Mouse (Mus musculus) spleen, postnatal 4 days (tissue): ENCODE data around the gene Sema4d.

Experiments
- DNase-seq, 2 experiments: peaks; one replicate each; pipeline ENCODE4 v3.0.0; 2022; ENCODE audit warnings: low spot score in 2 of 2

Gene Sema4d

GRCm38 (mm10) chr13:51778351-51778982 is 15.1 kb downstream of the Sema4d start:
- no peak for DNase-seq

GRCm38 (mm10) chr13:51777738-51778274 is 15.7 kb downstream of the Sema4d start:
- DNase-seq: peak in 1 of 2 experiments; percentile 55

GRCm38 (mm10) chr13:51777048-51777737 is 16.4 kb downstream of the Sema4d start:
- peak in 1 of 2 experiments; percentile 64 for DNase-seq

GRCm38 (mm10) chr13:51776160-51776737 is 17.3 kb downstream of the Sema4d start:
- DNase-seq: no peak

- peak in 1 of 2 experiments; percentile 58 for DNase-seq
Measured at GRCm38 (mm10) chr13:51771802-51772206, 21.7 kb downstream of the Sema4d start.

GRCm38 (mm10) chr13:51770647-51771427 is 22.7 kb downstream of the Sema4d start:
- no peak for DNase-seq

GRCm38 (mm10) chr13:51767991-51768761 is 25.4 kb downstream of the Sema4d start:
- DNase-seq: peak in 1 of 2 experiments; percentile 68

- DNase-seq: peak; percentile 50 to 70
Measured at GRCm38 (mm10) chr13:51767513-51767912, 26.0 kb downstream of the Sema4d start.

- DNase-seq: no peak
Measured at GRCm38 (mm10) chr13:51766756-51767155, 26.8 kb downstream of the Sema4d start.

GRCm38 (mm10) chr13:51765369-51765768 is 28.2 kb downstream of the Sema4d start:
- DNase-seq: peak in 1 of 2 experiments; percentile 60

GRCm38 (mm10) chr13:51763019-51763698 is 30.4 kb downstream of the Sema4d start:
- peak in 1 of 2 experiments; percentile 68 for DNase-seq

- DNase-seq: no peak
Measured at GRCm38 (mm10) chr13:51761186-51761813, 32.2 kb downstream of the Sema4d start.

GRCm38 (mm10) chr13:51759256-51759987 is 34.1 kb downstream of the Sema4d start:
- no peak for DNase-seq

- DNase-seq: no peak
Measured at GRCm38 (mm10) chr13:51758428-51758827, 35.1 kb downstream of the Sema4d start.

GRCm38 (mm10) chr13:51757099-51757498 is 36.4 kb downstream of the Sema4d start:
- DNase-seq: no peak

GRCm38 (mm10) chr13:51756563-51756962 is 37.0 kb downstream of the Sema4d start:
- DNase-seq: no peak

GRCm38 (mm10) chr13:51756019-51756418 is 37.5 kb downstream of the Sema4d start:
- no peak for DNase-seq

GRCm38 (mm10) chr13:51755584-51755983 is 38.0 kb downstream of the Sema4d start:
- no peak for DNase-seq

GRCm38 (mm10) chr13:51754559-51755126 is 38.9 kb downstream of the Sema4d start:
- DNase-seq: no peak
